Mouse (Mus musculus): ENCODE data around the gene Usp12. TPM values are rescaled to one million over a fixed set of nuclear protein-coding genes. Genes with fewer than 3 reads are reported as not detected.

The Usp12 gene
- polyA plus RNA-seq, 1 experiment from 2014 or later = 14.5 TPM

- Histone ChIP-seq H3K27ac (ENCODE audit: low read length) (peak overlapping the region; percentile 40), H3K4me3 (ENCODE audit: low read depth, low read length) (no peak overlapping the region), H3K36me3 (ENCODE audit: insufficient read depth, low read length) (0 out of 2 replicates have a peak, but pooled peaks cover 5% of the 10 kb centered on the region), H3K4me2 (replicated peaks; ENCODE audit: low read depth, low read length) (peak overlapping the region; percentile 25; the same call in 1 of the 2 replicates), H3K27me3 (replicated peaks; ENCODE audit: insufficient read depth, low read length) (no peaks in the 10 kb centered on the region), H3K9ac (replicated peaks; ENCODE audit: low read depth) (no peak overlapping the region), H3K9me3 (ENCODE audit: low read length) (no peaks in the 10 kb centered on the region), H3K4me1 (ENCODE audit: insufficient read depth, low read depth, low read length) (peaks cover 13% of the 10 kb centered on the region; the same call in 1 of the 2 replicates)
- TF ChIP-seq EP300 (IDR thresholded peaks at IDR 0.05) = no peak
- TF ChIP-seq CTCF (IDR thresholded peaks at IDR 0.05) = no peak
- peak; percentile 84 for ATAC-seq
- WGBS = 40% methylated on average over 15 of the region's 15 CpGs
- DNase-seq (ENCODE audit: low spot score) = peak; percentile 73
Observed at GRCm38 (mm10) chr5:146770002-146770848, 24.6 kb downstream of the Usp12 start.

GRCm38 (mm10) chr5:146765791-146766190, 29.0 kb downstream of the Usp12 start:
- no peak for TF ChIP-seq EP300 (IDR thresholded peaks at IDR 0.05)
- no peak for TF ChIP-seq CTCF (IDR thresholded peaks at IDR 0.05)
- no peak overlapping the region for H3K4me3 ChIP-seq (ENCODE audit: low read depth, low read length)
- H3K36me3 ChIP-seq (ENCODE audit: insufficient read depth, low read length) = 0 out of 2 replicates have a peak, but pooled peaks cover 5% of the 10 kb centered on the region
- no peak overlapping the region for H3K27ac ChIP-seq (ENCODE audit: low read length)
- no peak overlapping the region for H3K4me2 ChIP-seq (replicated peaks; ENCODE audit: low read depth, low read length)
- H3K9ac ChIP-seq (replicated peaks; ENCODE audit: low read depth) = no peak overlapping the region
- DNase-seq (ENCODE audit: low spot score) (no peak), ATAC-seq (no peak)
- 88% methylated on average over 5 of the region's 5 CpGs for WGBS
- H3K4me1 ChIP-seq (ENCODE audit: insufficient read depth, low read depth, low read length) = peaks cover 9% of the 10 kb centered on the region; the same call in 1 of the 2 replicates
- H3K27me3 ChIP-seq (replicated peaks; ENCODE audit: insufficient read depth, low read length) = no peaks in the 10 kb centered on the region
- no peaks in the 10 kb centered on the region for H3K9me3 ChIP-seq (ENCODE audit: low read length)

- TF ChIP-seq EP300 (IDR thresholded peaks at IDR 0.05) (no peak), CTCF (IDR thresholded peaks at IDR 0.05) (no peak)
- Histone ChIP-seq H3K4me1 (ENCODE audit: insufficient read depth, low read depth, low read length) (no peaks in the 10 kb centered on the region), H3K9me3 (ENCODE audit: low read length) (no peaks in the 10 kb centered on the region), H3K27me3 (replicated peaks; ENCODE audit: insufficient read depth, low read length) (no peaks in the 10 kb centered on the region), H3K9ac (replicated peaks; ENCODE audit: low read depth) (no peak overlapping the region), H3K27ac (ENCODE audit: low read length) (no peak overlapping the region), H3K36me3 (ENCODE audit: insufficient read depth, low read length) (0 out of 2 replicates have a peak, but pooled peaks cover under 1% of the 10 kb centered on the region), H3K4me2 (replicated peaks; ENCODE audit: low read depth, low read length) (no peak overlapping the region), H3K4me3 (ENCODE audit: low read depth, low read length) (no peak overlapping the region)
- ATAC-seq = no peak
- WGBS = 80% methylated on average over 6 of the region's 6 CpGs
- no peak for DNase-seq (ENCODE audit: low spot score)
Observed at GRCm38 (mm10) chr5:146759159-146759558, 35.6 kb downstream of the Usp12 start.

- no peaks in the 10 kb centered on the region for H3K4me1 ChIP-seq (ENCODE audit: insufficient read depth, low read depth, low read length)
- no peak overlapping the region for H3K4me2 ChIP-seq (replicated peaks; ENCODE audit: low read depth, low read length)
- no peaks in the 10 kb centered on the region for H3K27me3 ChIP-seq (replicated peaks; ENCODE audit: insufficient read depth, low read length)
- H3K27ac ChIP-seq (ENCODE audit: low read length) = no peak overlapping the region
- ATAC-seq = no peak
- H3K4me3 ChIP-seq (ENCODE audit: low read depth, low read length) = no peak overlapping the region
- H3K9me3 ChIP-seq (ENCODE audit: low read length) = no peaks in the 10 kb centered on the region
- no peak for DNase-seq (ENCODE audit: low spot score)
- peaks cover 6% of the 10 kb centered on the region; the same call in 1 of the 2 replicates for H3K36me3 ChIP-seq (ENCODE audit: insufficient read depth, low read length)
- TF ChIP-seq EP300 (IDR thresholded peaks at IDR 0.05) (no peak), CTCF (IDR thresholded peaks at IDR 0.05) (no peak)
- H3K9ac ChIP-seq (replicated peaks; ENCODE audit: low read depth) = no peak overlapping the region
- WGBS = 48% methylated on average over 6 of the region's 6 CpGs
Observed at GRCm38 (mm10) chr5:146757921-146758320, 36.9 kb downstream of the Usp12 start.

GRCm38 (mm10) chr5:146757316-146757715, 37.5 kb downstream of the Usp12 start:
- no peak overlapping the region for H3K4me3 ChIP-seq (ENCODE audit: low read depth, low read length)
- no peak overlapping the region for H3K27ac ChIP-seq (ENCODE audit: low read length)
- peaks cover 6% of the 10 kb centered on the region; the same call in 1 of the 2 replicates for H3K36me3 ChIP-seq (ENCODE audit: insufficient read depth, low read length)
- ATAC-seq (peak; percentile 14; the same call in 1 of the 2 replicates), DNase-seq (ENCODE audit: low spot score) (peak; percentile 44)
- H3K4me1 ChIP-seq (ENCODE audit: insufficient read depth, low read depth, low read length) = no peaks in the 10 kb centered on the region
- no peaks in the 10 kb centered on the region for H3K27me3 ChIP-seq (replicated peaks; ENCODE audit: insufficient read depth, low read length)
- 69% methylated on average over 5 of the region's 5 CpGs for WGBS
- H3K9me3 ChIP-seq (ENCODE audit: low read length) = no peaks in the 10 kb centered on the region
- TF ChIP-seq EP300 (IDR thresholded peaks at IDR 0.05) = no peak
- no peak for TF ChIP-seq CTCF (IDR thresholded peaks at IDR 0.05)
- no peak overlapping the region for H3K9ac ChIP-seq (replicated peaks; ENCODE audit: low read depth)
- no peak overlapping the region for H3K4me2 ChIP-seq (replicated peaks; ENCODE audit: low read depth, low read length)

- Histone ChIP-seq H3K9me3 (ENCODE audit: low read length) (no peaks in the 10 kb centered on the region), H3K4me3 (ENCODE audit: low read depth, low read length) (no peak overlapping the region), H3K9ac (replicated peaks; ENCODE audit: low read depth) (no peak overlapping the region), H3K4me2 (replicated peaks; ENCODE audit: low read depth, low read length) (no peak overlapping the region), H3K27ac (ENCODE audit: low read length) (no peak overlapping the region), H3K36me3 (ENCODE audit: insufficient read depth, low read length) (peaks cover 18% of the 10 kb centered on the region; the same call in 1 of the 2 replicates), H3K27me3 (replicated peaks; ENCODE audit: insufficient read depth, low read length) (no peaks in the 10 kb centered on the region), H3K4me1 (ENCODE audit: insufficient read depth, low read depth, low read length) (no peaks in the 10 kb centered on the region)
- DNase-seq (ENCODE audit: low spot score) (no peak), ATAC-seq (no peak)
- no peak for TF ChIP-seq EP300 (IDR thresholded peaks at IDR 0.05)
- TF ChIP-seq CTCF (IDR thresholded peaks at IDR 0.05) = no peak
- 89% methylated on average over 8 of the region's 8 CpGs for WGBS
Observed at GRCm38 (mm10) chr5:146753181-146753580, 41.6 kb downstream of the Usp12 start.

All from lung, postnatal 0 days (tissue).